Mouse (Mus musculus) liver, postnatal 0 days (tissue): ENCODE measurements at regions not wholly inside any gene's neighbourhood (a gene's known extent, or its start where the extent isn't known, plus 50 kb on each side); places are given as distances from the start of the nearest gene placed in this dataset.

ENCODE experiments used
- ATAC-seq: fragments of 200-750 bp; cut with Nextera tagmentation; 2 replicates; pipeline ENCODE4 v1.8.0; 2017; ENCODE audit warnings: mild to moderate bottlenecking, moderate library complexity
- DNase-seq: peaks from one replicate; pipeline ENCODE4 v3.0.0-alpha.2; 2016
- H3K27ac ChIP-seq: fragments of 300-500 bp; sonication (generic); 2 replicates; pipeline ENCODE4 v1.5.1; 2014; ENCODE audit warnings: antibody characterized with exemption, moderate library complexity, mild to moderate bottlenecking, low read depth
- H3K27me3 ChIP-seq: fragments of 300-500 bp; sonication (generic); 2 replicates; pipeline ENCODE4 v1.6.1; 2014; ENCODE audit warnings: low read length, control low read depth, mixed read lengths; ENCODE audit not compliant: insufficient read depth
- H3K36me3 ChIP-seq: fragments of 300-500 bp; sonication (generic); replicated peaks from 2 replicates; pipeline ENCODE4 v1.6.1; 2014; ENCODE audit warnings: mild to moderate bottlenecking, control low read depth, low read length, moderate library complexity, mixed read lengths; ENCODE audit not compliant: insufficient read depth
- H3K4me1 ChIP-seq: fragments of 300-500 bp; sonication (generic); 2 replicates; pipeline ENCODE4 v1.6.1; 2014; ENCODE audit warnings: antibody characterized with exemption, mild to moderate bottlenecking, control low read depth; ENCODE audit not compliant: insufficient read depth
- H3K4me2 ChIP-seq: fragments of 300-500 bp; sonication (generic); 2 replicates; pipeline ENCODE4 v1.6.1; 2014; ENCODE audit warnings: low read depth, mild to moderate bottlenecking, low read length, moderate library complexity, mixed read lengths
- H3K4me3 ChIP-seq: fragments of 300-500 bp; sonication (generic); 2 replicates; pipeline ENCODE4 v1.5.1; 2014; ENCODE audit warnings: low read depth, low read length
- H3K9ac ChIP-seq: fragments of 300-500 bp; sonication (generic); replicated peaks from 2 replicates; pipeline ENCODE4 v1.6.1; 2014; ENCODE audit warnings: mild to moderate bottlenecking, moderate library complexity
- H3K9me3 ChIP-seq: fragments of 300-500 bp; sonication (generic); 2 replicates; pipeline ENCODE4 v1.6.1; 2016; ENCODE audit warnings: mild to moderate bottlenecking, control low read depth, low read length, mixed read lengths
- CTCF ChIP-seq: sonication (generic); IDR thresholded peaks from 2 replicates; pipeline ENCODE4 v1.5.1; 2016; ENCODE audit warnings: antibody characterized with exemption, low read depth
- EP300 ChIP-seq: IDR thresholded peaks from 2 replicates; pipeline ENCODE4 v1.6.1; 2016; ENCODE audit warnings: antibody characterized with exemption, low read depth, mild to moderate bottlenecking
- WGBS: fragments of 180-500 bp; shearing (Covaris S2); extraction: QIAGEN DNeasy Blood & Tissue Kit; methylation state at CpG from one replicate; pipeline ENCODE4 v1.1.7; 2014; ENCODE audit not compliant: insufficient replicate concordance; 5-methylcytosine and 5-hydroxymethylcytosine counted together

GRCm38 (mm10) chrX:13224902-13225301 lies 55.9 kb upstream of the Ddx3x start:
- TF ChIP-seq EP300 (no peak), CTCF (peak; percentile 64)
- H3K4me1 ChIP-seq = no peaks in the 10 kb centered on the region
- H3K27ac ChIP-seq = no peak overlapping the region
- no peaks in the 10 kb centered on the region for H3K9me3 ChIP-seq
- DNase-seq (no peak), ATAC-seq (0 out of 2 replicates have a peak, but pooled peaks have one; percentile 35)
- 8% methylated on average over 3 of the region's 3 CpGs for WGBS
- H3K4me2 ChIP-seq = no peak overlapping the region
- H3K27me3 ChIP-seq = no peaks in the 10 kb centered on the region
- H3K4me3 ChIP-seq = no peak overlapping the region
- no peak overlapping the region for H3K9ac ChIP-seq
- H3K36me3 ChIP-seq = no peaks in the 10 kb centered on the region

DNA sequence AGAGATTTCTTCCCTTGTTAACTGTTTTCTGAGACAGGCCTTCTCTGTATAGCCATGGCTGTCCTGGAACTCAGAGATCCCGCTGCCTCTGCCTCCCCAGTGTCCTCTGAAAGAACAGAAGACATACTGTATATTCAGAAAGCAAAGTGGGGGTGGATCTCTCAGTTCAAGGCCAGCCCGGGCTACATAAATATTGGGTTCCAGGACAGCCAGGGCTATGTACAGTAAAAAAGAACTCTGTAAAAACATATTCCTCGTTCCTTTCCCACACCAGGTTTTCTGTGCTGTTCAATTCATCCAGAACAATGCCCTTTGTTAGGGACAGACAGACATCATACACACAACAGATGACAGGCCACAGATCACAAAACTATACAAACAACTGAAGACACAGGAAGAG lies 54.3 kb upstream of the Ddx3x start:
- Histone ChIP-seq H3K9ac (no peak overlapping the region), H3K36me3 (no peaks in the 10 kb centered on the region), H3K27ac (no peak overlapping the region), H3K4me3 (no peak overlapping the region), H3K4me2 (no peak overlapping the region), H3K4me1 (no peaks in the 10 kb centered on the region), H3K9me3 (no peaks in the 10 kb centered on the region), H3K27me3 (no peaks in the 10 kb centered on the region)
- WGBS = 69% methylated on average over 3 of the region's 3 CpGs
- TF ChIP-seq CTCF (no peak), EP300 (no peak)
- DNase-seq = no peak
- no peak for ATAC-seq

GRCm38 (mm10) chrX:13229891-13230614 lies 50.7 kb upstream of the Ddx3x start:
- TF ChIP-seq EP300 = no peak
- peak; percentile 70 for TF ChIP-seq CTCF
- peak; percentile 40 for DNase-seq
- Histone ChIP-seq H3K4me1 (no peaks in the 10 kb centered on the region), H3K4me3 (peak overlapping the region; percentile 45), H3K9ac (peak overlapping the region; percentile 41), H3K4me2 (peak overlapping the region; percentile 63), H3K36me3 (no peaks in the 10 kb centered on the region), H3K27ac (peak overlapping the region; percentile 69), H3K9me3 (no peaks in the 10 kb centered on the region), H3K27me3 (no peaks in the 10 kb centered on the region)
- peak; percentile 42 for ATAC-seq
- WGBS = 19% methylated on average over 8 of the region's 8 CpGs

GRCm38 (mm10) chrX:13230615-13231179 lies 50.1 kb upstream of the Ddx3x start:
- Histone ChIP-seq H3K36me3 (no peaks in the 10 kb centered on the region), H3K27ac (peak overlapping the region; percentile 69), H3K9ac (peak overlapping the region; percentile 46), H3K4me1 (no peaks in the 10 kb centered on the region), H3K27me3 (no peaks in the 10 kb centered on the region), H3K4me3 (peak overlapping the region; percentile 45), H3K4me2 (peak overlapping the region; percentile 63), H3K9me3 (no peaks in the 10 kb centered on the region)
- WGBS = 13% methylated on average over 17 of the region's 17 CpGs
- TF ChIP-seq EP300 (no peak), CTCF (no peak)
- ATAC-seq = peak; percentile 98
- DNase-seq = peak; percentile 67
